Mouse (Mus musculus) thymus, adult 2 months (tissue): ENCODE measurements around the gene Myo1e. TPM values are rescaled to one million over a fixed set of nuclear protein-coding genes. Genes with fewer than 3 reads are reported as not detected.

ENCODE experiments used
- DNase-seq: peaks from one replicate; pipeline ENCODE4 v3.0.0; 2021
- H3K27ac ChIP-seq: fragments of 200-500 bp; 2 replicates; pipeline ENCODE4 v1.5.1; 2012; ENCODE audit warnings: low read length, control low read depth; ENCODE audit not compliant: control insufficient read depth, insufficient read depth
- H3K27me3 ChIP-seq: fragments of 200-500 bp; 2 replicates; pipeline ENCODE4 v1.6.1; 2012; ENCODE audit warnings: mild to moderate bottlenecking, low read length, moderate library complexity, mixed read lengths; ENCODE audit not compliant: control insufficient read depth, insufficient read depth
- H3K36me3 ChIP-seq: fragments of 200-500 bp; 2 replicates; pipeline ENCODE4 v1.6.1; 2012; ENCODE audit warnings: mild to moderate bottlenecking, low read length, moderate library complexity; ENCODE audit not compliant: control insufficient read depth, insufficient read depth
- H3K4me1 ChIP-seq: fragments of 200-500 bp; replicated peaks from 2 replicates; pipeline ENCODE4 v1.6.1; 2012; ENCODE audit warnings: low read length; ENCODE audit not compliant: control insufficient read depth, insufficient read depth
- H3K4me3 ChIP-seq: fragments of 200-500 bp; 2 replicates; pipeline ENCODE4 v1.5.1; 2012; ENCODE audit warnings: mild to moderate bottlenecking, low read length, control low read depth, moderate library complexity; ENCODE audit not compliant: control insufficient read depth, insufficient read depth
- CTCF ChIP-seq: fragments of 200-500 bp; IDR thresholded peaks from 2 replicates; pipeline ENCODE4 v1.5.1; 2012; ENCODE audit warnings: mild to moderate bottlenecking, control low read depth, low read length, moderate library complexity, borderline replicate concordance; ENCODE audit not compliant: control insufficient read depth, poor library complexity, insufficient read depth; ENCODE audit errors: extremely low read depth
- POLR2A ChIP-seq: fragments of 200-500 bp; IDR thresholded peaks from 2 replicates; pipeline ENCODE4 v1.6.1; 2012; ENCODE audit warnings: mild to moderate bottlenecking, low read length, control low read depth, moderate library complexity; ENCODE audit not compliant: control insufficient read depth, poor library complexity, insufficient read depth; ENCODE audit errors: extremely low read depth
- WGBS: fragments of 180-500 bp; shearing (Covaris S2); methylation state at CpG from one replicate; pipeline ENCODE4 v1.1.7; 2018; 5-methylcytosine and 5-hydroxymethylcytosine counted together
- polyA plus RNA-seq: library from polyadenylated mRNA; depleted of rRNA; stranded (reverse); fragments of >200 nt; gene quantifications from 2 replicates; pipeline ENCODE4 v1.2.3, GENCODE M21; 2012

Myo1e gene
- polyA plus RNA-seq, 1 experiment: 3.7 TPM

DNA sequence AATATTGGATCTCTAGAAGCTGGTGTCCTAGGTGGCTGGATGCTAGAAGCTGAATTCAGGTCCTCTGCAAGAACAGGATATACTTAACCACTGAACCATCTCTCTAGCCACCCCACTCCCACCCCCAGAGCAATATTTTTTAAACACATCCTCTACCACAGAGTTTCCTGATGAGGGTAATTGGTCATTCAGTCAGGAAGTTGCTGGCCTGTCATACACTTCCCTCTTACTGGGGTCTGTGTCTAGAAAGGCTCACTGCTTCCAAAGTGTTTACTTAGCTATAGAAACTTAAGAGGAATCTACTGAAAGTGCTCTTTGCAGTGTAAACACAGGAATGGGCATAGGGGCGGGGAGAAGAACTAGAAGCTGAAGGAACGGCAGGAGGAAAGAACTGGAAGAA is 30.4 kb downstream of the Myo1e start:
- no peaks in the 10 kb centered on the region for H3K4me1 ChIP-seq
- 40% methylated on average over 2 of the region's 2 CpGs for WGBS
- no peak overlapping the region for H3K4me3 ChIP-seq
- H3K36me3 ChIP-seq: no peaks in the 10 kb centered on the region
- H3K27me3 ChIP-seq: no peaks in the 10 kb centered on the region
- DNase-seq: no peak
- H3K27ac ChIP-seq: no peak overlapping the region
- TF ChIP-seq CTCF (no peak), POLR2A (no peak)

DNA sequence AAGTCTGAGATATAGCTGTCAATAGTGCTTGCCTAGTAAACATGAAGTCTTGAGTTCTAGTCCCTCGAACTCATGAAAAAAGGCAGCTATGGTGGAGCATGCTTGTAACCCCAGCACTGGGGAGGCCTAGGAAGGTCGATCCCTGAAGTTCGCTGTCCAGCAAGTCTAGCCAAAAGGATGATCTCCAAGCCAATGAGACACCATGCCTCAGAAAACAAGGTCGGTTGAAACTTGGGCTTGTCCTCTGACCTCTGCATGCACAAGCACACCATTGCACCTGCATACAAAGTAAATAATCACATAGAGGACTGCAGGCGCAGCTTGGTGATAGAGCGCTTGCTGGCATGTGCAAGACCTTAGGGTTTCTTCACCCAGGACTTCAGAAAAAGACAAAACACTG is 31.2 kb downstream of the Myo1e start:
- Histone ChIP-seq H3K4me1 (no peaks in the 10 kb centered on the region), H3K27me3 (no peaks in the 10 kb centered on the region), H3K27ac (no peak overlapping the region), H3K36me3 (no peaks in the 10 kb centered on the region), H3K4me3 (no peak overlapping the region)
- WGBS: 91% methylated on average over 6 of the region's 6 CpGs
- TF ChIP-seq POLR2A (no peak), CTCF (no peak)
- no peak for DNase-seq

DNA sequence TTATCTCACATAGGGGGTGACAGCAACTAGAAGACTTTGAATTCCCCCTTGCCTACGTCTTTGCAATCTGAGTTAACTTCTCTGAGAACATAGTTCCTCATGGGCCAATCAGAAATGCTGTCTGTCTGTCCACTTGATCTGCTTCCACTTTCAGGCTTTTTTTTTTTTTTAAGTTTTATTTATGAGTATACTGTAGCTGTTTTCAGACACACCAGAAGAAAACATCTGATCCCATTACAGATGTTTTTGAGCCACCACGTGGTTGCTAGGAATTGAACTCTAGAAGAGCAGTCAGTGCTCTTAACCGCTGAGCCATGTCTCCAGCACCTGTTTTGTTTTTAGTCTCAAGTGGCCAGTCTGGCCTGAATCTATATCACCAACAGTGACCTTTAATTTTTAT is 32.1 kb downstream of the Myo1e start:
- no peaks in the 10 kb centered on the region for H3K36me3 ChIP-seq
- H3K4me1 ChIP-seq: no peaks in the 10 kb centered on the region
- no peak overlapping the region for H3K4me3 ChIP-seq
- 89% methylated on average over 3 of the region's 3 CpGs for WGBS
- no peak overlapping the region for H3K27ac ChIP-seq
- no peak for DNase-seq
- TF ChIP-seq POLR2A (no peak), CTCF (no peak)
- H3K27me3 ChIP-seq: no peaks in the 10 kb centered on the region

DNA sequence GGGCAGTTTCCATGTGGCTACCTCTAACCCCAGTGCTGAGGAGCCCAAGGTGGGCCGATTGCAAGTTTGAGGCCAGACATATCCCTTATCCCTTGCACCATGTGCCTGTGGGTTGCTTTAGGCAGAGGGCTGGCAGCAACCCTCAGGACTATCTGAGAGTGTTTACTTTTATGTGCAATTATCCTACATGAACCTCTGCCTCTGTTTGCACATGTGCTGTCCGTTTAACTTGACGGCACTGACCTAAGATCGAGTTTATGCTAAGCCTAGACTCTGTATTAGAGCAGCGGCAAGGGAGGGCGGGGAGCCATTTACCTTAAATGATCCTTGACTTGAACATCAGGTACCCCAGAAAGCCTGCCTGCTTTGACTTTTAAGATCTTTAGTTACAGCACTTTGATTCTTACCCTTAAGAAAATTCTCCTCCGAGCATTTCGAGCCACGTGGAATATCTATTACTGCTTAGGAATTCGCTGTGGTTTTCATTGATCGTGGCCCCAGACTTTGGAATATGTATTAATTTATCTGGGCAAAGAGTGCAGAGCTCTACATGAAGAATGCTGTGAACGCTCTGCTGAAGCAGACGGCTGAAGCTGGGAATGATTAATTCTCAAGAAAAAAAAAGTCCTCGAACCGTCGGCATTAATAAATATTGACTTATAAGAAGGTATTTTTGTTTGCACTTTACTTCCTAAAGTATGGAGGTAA is 33.7 kb downstream of the Myo1e start:
- Histone ChIP-seq H3K36me3 (no peaks in the 10 kb centered on the region), H3K27ac (no peak overlapping the region), H3K27me3 (no peaks in the 10 kb centered on the region), H3K4me3 (no peak overlapping the region), H3K4me1 (0 out of 2 replicates have a peak, but pooled peaks cover 3% of the 10 kb centered on the region)
- 94% methylated on average over 16 of the region's 16 CpGs for WGBS
- TF ChIP-seq CTCF: no peak
- no peak for TF ChIP-seq POLR2A
- no peak for DNase-seq

DNA sequence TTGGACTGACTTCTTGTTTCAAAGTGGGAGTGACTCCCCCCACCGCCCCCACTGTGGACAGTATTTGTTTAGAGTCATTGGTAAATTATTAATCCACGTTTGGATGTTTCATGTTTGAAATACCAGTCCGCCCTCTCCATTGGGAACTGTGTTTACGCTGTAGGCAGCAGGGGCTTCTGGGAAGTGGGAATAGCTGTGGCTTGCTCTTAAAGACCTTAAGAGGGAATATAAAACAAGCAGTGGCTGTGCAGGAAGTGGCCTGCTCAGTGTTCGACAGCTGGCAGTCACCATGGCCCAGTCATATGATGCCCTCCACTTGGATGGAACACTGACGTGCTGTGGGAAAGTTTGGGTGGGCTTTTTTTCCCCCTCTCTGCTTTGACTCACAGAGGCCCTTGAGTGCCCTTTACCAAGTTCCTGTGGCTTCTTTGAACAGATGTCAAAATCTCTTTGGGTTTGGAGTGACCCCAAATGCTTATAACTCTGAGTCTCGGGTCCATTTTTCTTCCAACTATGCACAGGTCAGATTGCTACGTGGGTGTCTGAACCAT is 34.3 kb downstream of the Myo1e start:
- 64% methylated on average over 8 of the region's 8 CpGs for WGBS
- H3K4me3 ChIP-seq: no peak overlapping the region
- no peaks in the 10 kb centered on the region for H3K36me3 ChIP-seq
- H3K4me1 ChIP-seq: peaks cover 6% of the 10 kb centered on the region; the same call in 1 of the 2 replicates
- H3K27ac ChIP-seq: no peak overlapping the region
- no peak for DNase-seq
- no peaks in the 10 kb centered on the region for H3K27me3 ChIP-seq
- TF ChIP-seq POLR2A (no peak), CTCF (no peak)

DNA sequence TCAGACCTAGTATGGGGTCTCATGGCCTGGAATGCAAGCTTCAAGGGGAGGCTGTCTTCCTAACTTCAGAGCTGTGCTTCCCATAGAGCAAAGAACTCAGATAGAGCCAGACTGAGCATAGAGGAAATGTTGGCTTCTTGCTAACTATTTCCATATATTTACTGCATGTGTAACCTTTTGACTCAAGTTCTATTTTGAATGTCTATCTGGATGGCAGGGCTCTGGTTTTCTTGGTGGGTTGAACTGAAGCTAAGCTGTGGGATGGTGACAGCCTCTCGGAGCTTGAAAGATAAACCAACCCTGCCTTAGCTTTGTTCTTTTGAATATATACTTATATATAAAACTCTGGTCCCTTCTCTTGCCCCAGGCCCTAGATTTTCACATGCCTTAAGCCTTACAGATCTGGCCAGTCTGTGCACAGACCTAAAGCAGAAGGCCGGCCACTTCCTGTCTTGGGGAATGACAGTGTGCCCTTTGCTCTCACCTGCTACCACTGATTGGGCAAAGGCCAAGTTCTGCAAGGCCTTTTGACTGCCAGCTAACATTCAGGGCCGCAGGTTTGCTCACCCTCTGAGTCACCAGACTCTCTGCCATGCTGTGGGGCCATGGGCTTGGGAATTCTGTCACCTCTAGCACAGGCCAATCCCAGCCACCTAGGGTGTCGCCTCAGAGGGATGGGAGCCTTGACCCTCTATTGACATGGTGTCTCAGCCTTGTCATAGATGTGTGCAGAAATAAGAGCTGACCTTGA is 35.1 kb downstream of the Myo1e start:
- Histone ChIP-seq H3K4me3 (no peak overlapping the region), H3K4me1 (peaks cover 8% of the 10 kb centered on the region; the same call in 1 of the 2 replicates), H3K36me3 (no peaks in the 10 kb centered on the region), H3K27me3 (no peaks in the 10 kb centered on the region), H3K27ac (no peak overlapping the region)
- WGBS: 91% methylated on average over 4 of the region's 4 CpGs
- DNase-seq: no peak
- TF ChIP-seq POLR2A (no peak), CTCF (no peak)
